Mouse (Mus musculus) lung, postnatal 0 days (tissue): Measurements from ENCODE around the gene Hmcn2.

Source experiments
- CTCF ChIP-seq: IDR thresholded peaks from 2 replicates; pipeline ENCODE4 v1.5.1; 2016; ENCODE audit warnings: antibody characterized with exemption, mild to moderate bottlenecking
- EP300 ChIP-seq: IDR thresholded peaks from 2 replicates; pipeline ENCODE4 v1.6.1; 2016; ENCODE audit warnings: antibody characterized with exemption, mild to moderate bottlenecking, control low read depth

GRCm38 (mm10) chr2:31367186-31367585, 53.0 kb downstream of the Hmcn2 start:
- no peak for TF ChIP-seq EP300
- no peak for TF ChIP-seq CTCF
